Mouse (Mus musculus) midbrain, embryonic 10.5 days (tissue): ENCODE results near the gene Cyp2j6. TPM values are rescaled to one million over a fixed set of nuclear protein-coding genes. Genes with fewer than 3 reads are reported as not detected.

ENCODE experiments used
- DNase-seq: peaks from one replicate; pipeline ENCODE4 v3.0.0-alpha.2; 2017; ENCODE audit warnings: low spot score
- H3K27ac ChIP-seq: fragments of 300-500 bp; sonication (generic); replicated peaks from 2 replicates; pipeline ENCODE4 v1.5.1; 2016; ENCODE audit warnings: mild to moderate bottlenecking
- H3K27me3 ChIP-seq: fragments of 300-500 bp; sonication (generic); 2 replicates; pipeline ENCODE4 v1.6.1; 2016; ENCODE audit warnings: low read depth, mild to moderate bottlenecking; ENCODE audit not compliant: poor library complexity, severe bottlenecking
- H3K36me3 ChIP-seq: fragments of 300-500 bp; sonication (generic); 2 replicates; pipeline ENCODE4 v1.6.1; 2016; ENCODE audit warnings: mild to moderate bottlenecking, moderate library complexity
- H3K4me1 ChIP-seq: fragments of 300-500 bp; sonication (generic); 2 replicates; pipeline ENCODE4 v1.6.1; 2016
- H3K4me3 ChIP-seq: fragments of 300-500 bp; sonication (generic); 2 replicates; pipeline ENCODE4 v1.5.1; 2016; ENCODE audit warnings: mild to moderate bottlenecking, moderate library complexity
- H3K9me3 ChIP-seq: fragments of 300-500 bp; sonication (generic); replicated peaks from 2 replicates; pipeline ENCODE4 v1.6.1; 2016; ENCODE audit warnings: mild to moderate bottlenecking
- WGBS: fragments of 180-500 bp; shearing (Covaris S2); methylation state at CpG from one replicate; pipeline ENCODE4 v1.1.7; 2016; 5-methylcytosine and 5-hydroxymethylcytosine counted together
- polyA plus RNA-seq: library from polyadenylated mRNA; unstranded; fragments of >200 nt; fragmentation: Nextera tagmentation; extraction: Ambion mirVana; gene quantifications from 2 replicates; pipeline ENCODE4 v1.2.1, GENCODE M21; 2016

Gene Cyp2j6
- polyA plus RNA-seq, 1 experiment from 2014 or later: 2.4 TPM

GRCm38 (mm10) chr4:96525772-96526171, 27.7 kb downstream of the Cyp2j6 start:
- H3K4me1 ChIP-seq: no peaks in the 10 kb centered on the region
- H3K36me3 ChIP-seq: no peaks in the 10 kb centered on the region
- WGBS: 31% methylated on average over 1 of the region's 1 CpGs
- no peak overlapping the region for H3K4me3 ChIP-seq
- H3K27ac ChIP-seq: no peak overlapping the region
- no peaks in the 10 kb centered on the region for H3K9me3 ChIP-seq
- DNase-seq: no peak
- no peaks in the 10 kb centered on the region for H3K27me3 ChIP-seq

- Histone ChIP-seq H3K27me3 (no peaks in the 10 kb centered on the region), H3K36me3 (no peaks in the 10 kb centered on the region), H3K4me3 (no peak overlapping the region), H3K9me3 (no peaks in the 10 kb centered on the region), H3K4me1 (no peaks in the 10 kb centered on the region), H3K27ac (no peak overlapping the region)
- no peak for DNase-seq
- 87% methylated on average over 2 of the region's 2 CpGs for WGBS
These were observed 31.2 kb downstream of the Cyp2j6 start for GRCm38 (mm10) chr4:96522256-96522655.

GRCm38 (mm10) chr4:96510083-96510482, 43.4 kb downstream of the Cyp2j6 start:
- no peak overlapping the region for H3K27ac ChIP-seq
- H3K36me3 ChIP-seq: no peaks in the 10 kb centered on the region
- H3K4me1 ChIP-seq: no peaks in the 10 kb centered on the region
- H3K4me3 ChIP-seq: no peak overlapping the region
- DNase-seq: no peak
- no peaks in the 10 kb centered on the region for H3K27me3 ChIP-seq
- no peaks in the 10 kb centered on the region for H3K9me3 ChIP-seq
- 88% methylated on average over 3 of the region's 3 CpGs for WGBS

GRCm38 (mm10) chr4:96507286-96507685, 46.2 kb downstream of the Cyp2j6 start, which contains the start of gene Cyp2j8:
Gene Cyp2j8, minus strand, starts transcription at chr4:96507386.
- no peaks in the 10 kb centered on the region for H3K9me3 ChIP-seq
- no peaks in the 10 kb centered on the region for H3K4me1 ChIP-seq
- WGBS: 89% methylated on average over 1 of the region's 1 CpGs
- DNase-seq: no peak
- H3K27ac ChIP-seq: no peak within 1 kb of the TSS
- no peak within 1 kb of the TSS for H3K4me3 ChIP-seq
- H3K27me3 ChIP-seq: no peaks in the 10 kb centered on the region
- no peaks in the 10 kb centered on the region for H3K36me3 ChIP-seq

Other genes starting within 250 kb of the Cyp2j6 start
- not detected in 2 replicates for gene Cyp2j11, start 205.0 kb downstream of the Cyp2j6 start, polyA plus RNA-seq
- gene Cyp2j8, start 46.3 kb downstream of the Cyp2j6 start, polyA plus RNA-seq: not detected in 2 replicates
- 0.83 and 1.0 TPM in 2 replicates for gene Cyp2j9, start 37.9 kb upstream of the Cyp2j6 start, polyA plus RNA-seq
- not detected in 2 replicates for gene Cyp2j5, start 110.5 kb upstream of the Cyp2j6 start, polyA plus RNA-seq
- not detected in 2 replicates for gene Gm12695, start 231.5 kb upstream of the Cyp2j6 start, polyA plus RNA-seq